In genomic region chrX:110700442-110700841, GRCm38 (mm10) we compare ENCODE assay signal across 32 mouse cellular contexts.
"Had no signal": no experiment of that assay in that cellular context is flagged by ENCODE, and none has a peak within 500 bp of the region (broad histone marks: within the 10 kb centered on the region; RNA-seq: fewer than 3 reads in every experiment).

No protein-coding gene starts in this region.

- H3K4me2 ChIP-seq: limb, embryonic 12.5 days; limb, embryonic 13.5 days; limb, embryonic 15.5 days; liver, embryonic 11.5 days; liver, embryonic 12.5 days; liver, embryonic 13.5 days; liver, embryonic 15.5 days; lung, embryonic 14.5 days; lung, embryonic 15.5 days; midbrain, embryonic 11.5 days; midbrain, embryonic 12.5 days; midbrain, embryonic 13.5 days; midbrain, embryonic 15.5 days had no signal

- H3K9ac ChIP-seq: limb, embryonic 12.5 days; limb, embryonic 13.5 days; limb, embryonic 15.5 days; liver, embryonic 12.5 days; liver, embryonic 13.5 days; liver, embryonic 14.5 days; liver, embryonic 15.5 days; liver, postnatal 0 days; lung, embryonic 14.5 days; lung, embryonic 15.5 days; midbrain, embryonic 12.5 days; midbrain, embryonic 13.5 days; midbrain, embryonic 15.5 days had no signal

- H3K27ac ChIP-seq: left cerebral cortex, adult 2 months; limb, embryonic 10.5 days; limb, embryonic 12.5 days; limb, embryonic 13.5 days; limb, embryonic 15.5 days; liver, embryonic 12.5 days; liver, embryonic 13.5 days; liver, embryonic 14.5 days; liver, embryonic 15.5 days; lung, embryonic 15.5 days; macrophage; midbrain, embryonic 10.5 days; midbrain, embryonic 12.5 days; midbrain, embryonic 13.5 days; midbrain, embryonic 15.5 days had no signal

- H3K4me1 ChIP-seq: limb, embryonic 10.5 days; limb, embryonic 12.5 days; limb, embryonic 13.5 days; limb, embryonic 15.5 days; liver, embryonic 12.5 days; liver, embryonic 13.5 days; liver, embryonic 15.5 days; lung, embryonic 15.5 days; megakaryocyte, embryonic 14.5 days; midbrain, embryonic 10.5 days; midbrain, embryonic 12.5 days; midbrain, embryonic 13.5 days; midbrain, embryonic 15.5 days had no signal

- H3K27me3 ChIP-seq: limb, embryonic 12.5 days; limb, embryonic 13.5 days; limb, embryonic 15.5 days; liver, embryonic 12.5 days; liver, embryonic 13.5 days; liver, embryonic 15.5 days; lung, embryonic 15.5 days; megakaryocyte, embryonic 14.5 days; midbrain, embryonic 12.5 days; midbrain, embryonic 13.5 days; midbrain, embryonic 15.5 days had no signal

- H3K9me3 ChIP-seq: limb, embryonic 10.5 days; limb, embryonic 12.5 days; limb, embryonic 13.5 days; limb, embryonic 15.5 days; liver, embryonic 12.5 days; liver, embryonic 13.5 days; liver, embryonic 15.5 days; lung, embryonic 15.5 days; megakaryocyte, embryonic 14.5 days; midbrain, embryonic 10.5 days; midbrain, embryonic 12.5 days; midbrain, embryonic 13.5 days; midbrain, embryonic 15.5 days had no signal

- H3K36me3 ChIP-seq: limb, embryonic 10.5 days; limb, embryonic 12.5 days; limb, embryonic 13.5 days; limb, embryonic 15.5 days; liver, embryonic 12.5 days; liver, embryonic 13.5 days; liver, embryonic 15.5 days; lung, embryonic 15.5 days; midbrain, embryonic 10.5 days; midbrain, embryonic 12.5 days; midbrain, embryonic 13.5 days; midbrain, embryonic 15.5 days had no signal

- ATAC-seq: liver, embryonic 12.5 days; liver, postnatal 0 days; lung, postnatal 0 days; midbrain, embryonic 13.5 days; midbrain, embryonic 15.5 days; midbrain, embryonic 16.5 days had no signal

- H3K4me3 ChIP-seq: left cerebral cortex, adult 2 months; limb, embryonic 10.5 days; limb, embryonic 12.5 days; limb, embryonic 13.5 days; limb, embryonic 15.5 days; liver, embryonic 12.5 days; liver, embryonic 13.5 days; liver, embryonic 15.5 days; lung, embryonic 15.5 days; megakaryocyte, embryonic 14.5 days; midbrain, embryonic 10.5 days; midbrain, embryonic 12.5 days; midbrain, embryonic 13.5 days; midbrain, embryonic 15.5 days; myocyte had no signal

- DNase-seq: left cerebral cortex, postnatal 4 days; liver; liver, embryonic 13.5 days; liver, postnatal 0 days; lung, adult 18-20 months; lung, adult 2 months; lung, embryonic 14.5 days; lung, postnatal 10 days; lung, postnatal 14 days; lung, postnatal 36 days; lung, postnatal 4 days; midbrain, embryonic 14.5 days had no signal
